Mouse (Mus musculus) megakaryocyte, embryonic 14.5 days (primary cell): ENCODE results near the gene Prss57.

Experiments used
- FLI1 ChIP-seq: IDR thresholded peaks from 2 replicates; pipeline ENCODE4 v1.6.1; 2012; ENCODE audit warnings: low read length, inconsistent platforms, mixed read lengths
- GATA1 ChIP-seq: IDR thresholded peaks from 3 replicates; pipeline ENCODE4 v1.6.1; 2012; ENCODE audit warnings: mixed read lengths, low read length, inconsistent platforms, borderline replicate concordance

DNA sequence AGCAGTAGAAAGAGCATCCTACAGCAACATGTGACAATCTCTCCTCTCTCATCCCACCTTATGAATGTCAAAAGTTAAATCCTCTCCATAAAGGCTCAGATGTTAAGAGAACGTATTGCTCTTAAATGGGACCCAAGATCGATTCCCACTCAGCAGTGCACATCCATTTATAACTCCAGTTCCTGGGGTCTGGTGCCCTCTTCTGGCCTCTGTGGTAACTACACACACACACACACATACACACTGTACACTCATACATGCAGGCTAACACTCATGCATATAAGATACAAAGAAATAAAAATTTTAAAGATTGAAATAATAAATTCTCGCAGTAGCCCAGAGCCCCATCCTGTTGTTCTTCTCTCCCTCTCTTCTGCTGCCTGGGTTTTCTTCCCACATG lies 46.2 kb upstream of the Prss57 start:
- TF ChIP-seq GATA1 (no peak), FLI1 (no peak)
